Mouse (Mus musculus) mouse embryonic stem cell (cell line): ENCODE results near the gene Tacr1.

ENCODE experiments used
- in situ Hi-C, 2 experiments: fragments of 300-500 bp; cut with MboI; formaldehyde crosslinking; loops; 1 replicate in 1 of 2; 3 replicates in 1 of 2; pipeline ENCODE4 v1.14.3; 2019 to 2020; ENCODE audit warnings: low sequenced_read_pairs in 2 of 2, low pct_unique_long_range_greater_than_20kb in 1 of 2, mixed read lengths in 1 of 2; ENCODE audit not compliant: unreplicated experiment in 1 of 2

Gene Tacr1

GRCm38 (mm10) chr6:82510843-82511416 lies 108.8 kb downstream of the Tacr1 start:
- in situ Hi-C loops: no loop called here

DNA sequence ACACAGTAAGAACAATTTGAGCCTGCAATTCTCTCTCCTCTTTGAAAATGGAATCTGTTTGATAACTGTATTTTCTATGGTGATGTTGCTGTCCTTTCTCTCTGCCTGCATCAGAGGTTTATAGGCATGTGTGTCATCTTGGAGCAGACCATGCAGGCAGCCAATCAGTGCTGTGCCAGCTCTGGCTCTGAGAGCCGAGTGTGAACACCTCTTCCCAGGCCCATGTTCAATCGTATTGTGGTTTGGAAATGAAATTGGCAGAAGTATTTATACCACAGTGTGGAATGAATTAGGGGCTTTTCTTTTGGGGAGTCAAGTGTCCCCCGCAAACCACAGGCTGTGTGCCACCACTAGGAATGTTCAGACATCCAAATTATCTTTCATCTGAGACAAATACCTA lies 117.5 kb downstream of the Tacr1 start:
- in situ Hi-C loops: no loop called here

GRCm38 (mm10) chr6:82522567-82522966 lies 120.4 kb downstream of the Tacr1 start:
- in situ Hi-C loops: no loop called here

DNA sequence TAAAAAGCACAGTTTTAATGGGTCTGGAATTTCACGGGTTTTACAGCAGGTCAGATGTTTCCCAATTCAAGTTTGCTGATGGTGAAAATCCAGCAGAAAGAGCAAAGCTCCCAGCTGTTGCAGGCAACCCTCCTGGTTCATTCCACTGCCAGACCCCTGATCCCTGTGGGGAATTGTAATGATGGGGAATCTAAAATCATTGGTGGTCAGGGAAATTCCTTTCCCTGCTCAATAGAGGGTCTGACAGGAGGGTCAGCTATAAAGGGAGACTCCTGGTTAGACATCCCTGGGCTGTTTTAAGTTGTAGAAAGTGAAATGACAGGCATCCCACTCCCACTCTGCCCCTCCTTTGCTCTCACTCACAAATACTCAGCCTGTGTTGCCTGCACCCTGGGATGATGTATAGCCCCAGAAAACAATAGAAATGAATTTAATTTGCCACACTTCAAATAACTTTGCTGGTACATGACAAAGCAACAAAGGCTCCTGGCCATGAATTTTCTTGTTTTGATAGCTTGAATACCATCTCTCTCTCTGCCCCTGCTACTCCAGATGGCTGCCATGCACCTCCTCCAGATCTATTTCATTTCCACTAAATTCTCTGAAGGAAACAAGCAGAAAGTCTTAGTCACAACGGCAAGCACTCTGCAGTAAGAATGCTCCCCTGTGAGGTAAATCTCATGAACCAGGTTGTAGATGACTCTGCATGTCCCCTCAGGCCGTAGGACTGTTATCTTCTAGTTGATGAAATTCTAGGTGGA lies 123.2 kb downstream of the Tacr1 start:
- in situ Hi-C loops: no loop called here

DNA sequence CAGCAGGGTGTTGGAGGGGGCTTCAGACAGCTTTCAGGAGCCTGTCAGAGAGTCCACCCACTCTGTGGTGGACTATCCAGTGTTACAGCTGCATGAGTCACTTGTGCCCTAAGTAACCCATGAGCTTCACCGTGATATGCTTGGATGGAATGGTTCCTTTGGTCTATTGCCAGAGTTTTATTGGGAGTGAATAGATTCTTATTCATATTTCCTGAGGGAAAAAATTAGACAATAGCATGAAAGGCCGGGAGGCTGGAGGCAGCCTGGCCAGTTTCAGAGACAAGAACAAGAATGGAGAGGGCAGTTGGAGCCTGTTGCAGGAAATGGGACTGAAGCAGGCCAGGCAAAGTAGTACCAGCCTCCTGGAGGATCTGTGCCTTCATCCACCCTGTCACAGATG lies 126.5 kb downstream of the Tacr1 start:
- in situ Hi-C loops: no loop called here

GRCm38 (mm10) chr6:82536641-82537040 lies 134.5 kb downstream of the Tacr1 start:
- in situ Hi-C loops: no loop called here

DNA sequence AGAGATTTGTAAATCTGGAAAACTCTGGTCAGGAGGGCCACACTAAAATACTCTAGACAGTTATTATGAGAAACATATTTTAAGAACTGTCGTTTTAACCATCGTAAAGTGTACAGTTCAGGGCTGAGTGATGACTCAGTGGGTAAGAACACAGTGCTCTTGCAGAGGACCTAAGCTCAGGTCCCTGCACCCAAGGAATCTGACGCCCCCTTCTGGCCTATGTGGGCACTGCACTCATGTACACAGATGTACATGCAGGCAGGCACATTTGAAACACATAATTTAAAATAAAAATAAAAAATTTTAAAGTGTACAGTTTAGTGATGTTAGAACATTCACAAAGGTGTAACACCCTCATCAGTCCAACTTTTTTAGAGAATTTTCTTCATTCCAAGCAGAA lies 147.1 kb downstream of the Tacr1 start:
- in situ Hi-C loops: no loop called here

DNA sequence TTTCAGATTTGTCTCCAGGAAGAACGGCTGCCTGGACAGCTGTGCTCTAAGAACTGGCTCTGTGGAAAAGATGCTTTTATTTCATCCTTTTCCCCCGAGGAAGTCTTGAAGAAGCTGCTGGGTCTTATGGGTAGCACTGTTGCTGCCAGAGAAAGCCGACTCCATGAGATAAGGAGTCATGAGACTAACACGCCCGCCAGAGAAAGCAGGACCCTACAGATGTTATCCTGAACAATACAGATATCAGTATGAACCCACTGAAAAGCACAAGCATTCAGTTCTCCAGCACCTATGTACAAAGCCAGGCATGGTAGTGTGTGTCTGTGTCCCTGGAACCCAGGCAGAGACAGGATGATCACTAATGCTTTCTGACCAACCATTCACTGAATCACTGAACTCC lies 173.3 kb downstream of the Tacr1 start:
- in situ Hi-C loops: no loop called here

GRCm38 (mm10) chr6:82585396-82585795 lies 183.3 kb downstream of the Tacr1 start:
- in situ Hi-C loops: no loop called here

DNA sequence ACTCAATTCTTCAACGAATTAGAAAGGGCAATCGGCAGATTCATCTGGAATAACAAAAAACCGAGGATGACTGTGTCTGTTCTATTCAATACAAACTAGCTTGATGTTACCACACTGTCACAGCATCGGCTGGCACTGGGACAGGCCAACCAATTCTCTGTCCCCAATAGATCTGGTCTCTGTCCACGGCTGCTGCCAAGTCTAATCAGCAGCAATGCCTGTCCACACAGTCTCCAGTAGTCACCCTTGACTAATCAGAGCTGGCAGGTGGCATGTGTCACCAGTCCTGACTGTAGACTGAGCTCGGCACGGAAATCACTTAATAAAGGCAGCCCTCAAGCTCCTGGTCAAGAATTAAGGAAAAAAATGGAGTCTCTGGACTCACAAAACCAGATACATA lies 187.3 kb downstream of the Tacr1 start:
- in situ Hi-C loops: no loop called here

DNA sequence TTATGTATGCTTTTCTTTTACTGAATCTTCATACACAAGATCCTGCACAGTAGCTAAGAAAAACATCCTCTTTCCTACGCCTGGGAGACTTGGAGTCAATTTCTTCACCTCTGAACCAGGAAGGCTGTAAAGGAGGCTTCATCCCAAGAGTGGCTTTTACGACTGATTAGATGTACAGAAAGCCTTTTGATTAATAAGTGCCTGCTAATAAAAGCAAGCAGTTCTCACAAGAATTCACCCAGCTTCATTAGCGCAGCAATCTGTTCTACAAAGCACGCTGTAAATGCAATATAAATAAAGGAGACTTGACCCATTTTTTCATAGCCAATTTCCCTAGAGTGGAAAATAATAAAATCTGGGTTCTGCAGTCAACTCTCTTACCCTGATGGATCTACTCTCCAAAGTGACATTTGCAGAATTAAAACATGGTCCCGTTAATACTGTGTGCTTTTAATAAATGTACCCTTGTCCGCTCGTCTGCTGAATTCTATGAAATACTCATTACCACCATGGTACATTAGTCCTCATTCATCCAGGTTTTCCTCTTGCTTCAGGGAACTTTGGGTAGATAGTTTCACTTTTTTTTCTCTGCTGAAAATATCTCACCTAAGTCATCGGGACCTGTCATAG lies 193.4 kb downstream of the Tacr1 start:
- in situ Hi-C loops: no loop called here

DNA sequence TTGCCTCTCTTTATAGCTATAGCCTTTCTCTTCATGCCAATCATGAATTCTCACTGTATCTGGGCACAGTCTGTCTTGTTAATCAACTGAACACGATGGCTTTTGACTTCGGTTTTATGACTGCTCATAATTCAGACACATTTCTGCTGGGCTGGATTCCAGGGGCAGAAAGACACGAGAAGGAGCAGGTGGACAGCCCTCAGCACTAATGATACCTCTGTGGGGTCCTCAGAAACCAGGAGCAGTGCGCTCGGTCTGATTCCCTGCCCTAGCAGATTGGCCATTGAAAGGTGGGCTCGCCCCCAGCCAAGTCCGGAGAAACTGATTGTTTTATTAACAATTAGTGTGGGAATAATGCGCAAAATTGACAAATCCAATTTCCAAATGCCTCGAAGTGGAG lies 201.1 kb downstream of the Tacr1 start:
- in situ Hi-C loops: no loop called here

DNA sequence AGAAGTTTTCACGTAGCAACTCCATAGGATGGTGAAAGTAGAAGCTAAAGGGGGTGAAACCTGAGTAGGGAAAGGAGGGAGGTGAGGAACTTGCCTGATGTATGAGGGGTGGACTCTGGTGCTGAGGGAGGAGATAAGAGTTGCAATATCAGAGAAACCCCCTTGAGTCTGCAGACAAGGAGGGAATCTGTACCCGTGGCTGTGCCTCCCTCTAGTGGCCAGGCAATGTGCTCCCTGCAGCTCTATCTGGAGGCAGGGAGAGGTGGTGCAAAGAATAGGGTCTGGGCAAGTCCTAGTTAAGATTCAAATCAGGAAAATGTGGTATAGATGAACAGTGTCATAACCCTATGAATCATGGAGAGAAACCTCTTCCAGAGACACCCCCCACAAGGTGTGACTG lies 201.5 kb downstream of the Tacr1 start:
- in situ Hi-C loops: no loop called here

GRCm38 (mm10) chr6:82604791-82605190 lies 202.7 kb downstream of the Tacr1 start:
- in situ Hi-C loops: no loop called here

DNA sequence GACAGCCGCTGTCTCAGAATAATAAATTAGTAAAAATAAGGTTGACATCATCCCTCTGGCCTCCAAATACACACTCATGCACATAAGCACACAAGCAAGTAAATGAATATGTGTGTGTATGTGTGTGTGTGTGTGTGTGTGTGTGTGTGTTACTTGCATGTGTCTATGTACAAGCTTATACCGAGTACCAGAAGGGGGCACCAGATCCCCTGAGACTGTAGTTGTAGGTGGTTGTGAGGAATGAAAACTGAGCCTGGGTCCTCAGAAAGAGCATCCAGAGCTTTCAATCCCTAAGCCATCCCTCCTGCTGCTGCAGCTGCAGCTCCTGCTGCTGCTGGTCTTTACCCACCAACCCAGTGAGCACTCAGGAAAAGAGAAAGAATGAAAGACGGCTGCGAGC lies 206.6 kb downstream of the Tacr1 start:
- in situ Hi-C loops: no loop called here

DNA sequence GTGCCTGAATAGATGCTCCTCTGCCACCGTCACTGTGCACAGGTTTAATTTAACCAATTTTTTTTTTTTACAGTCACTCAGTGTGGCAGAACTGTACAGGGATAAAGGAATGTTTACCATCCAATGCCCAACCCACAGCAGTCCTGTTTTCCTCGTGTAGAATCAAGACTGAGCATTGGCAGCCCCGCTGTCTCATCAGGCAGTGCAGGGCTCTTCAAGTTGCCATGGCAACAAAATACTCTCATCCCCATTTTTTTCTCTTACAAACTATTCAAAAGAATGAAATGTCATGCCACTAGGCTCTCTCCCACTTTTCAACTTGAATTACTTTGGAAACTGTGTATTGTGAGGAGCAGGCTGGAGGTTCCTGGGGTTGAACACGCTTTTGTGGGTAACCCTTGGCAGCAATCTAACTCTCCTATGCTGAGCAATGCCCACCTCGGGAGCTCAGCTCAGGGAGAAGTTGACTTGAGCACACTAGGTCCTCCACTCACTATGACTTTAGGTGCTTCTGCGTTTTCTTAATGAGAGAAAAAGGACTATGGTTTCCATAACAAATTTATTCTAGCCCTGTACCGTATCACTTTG lies 207.3 kb downstream of the Tacr1 start:
- in situ Hi-C loops: no loop called here
